Mouse (Mus musculus) cerebellum, postnatal 14 days (tissue): ENCODE results near the gene Cstf3.
A peak's percentile ranks its signal among the peaks of the same experiment; 100 is the strongest.

Experiments
- DNase-seq, 2 experiments: peaks; one replicate each; pipeline ENCODE4 v3.0.0; 2021; ENCODE audit warnings: mixed read lengths in 2 of 2

Cstf3 gene

GRCm38 (mm10) chr2:104712486-104712809 lies 122.1 kb downstream of the Cstf3 start:
- DNase-seq: no peak

GRCm38 (mm10) chr2:104714254-104714691 lies 124.0 kb downstream of the Cstf3 start:
- DNase-seq: peak; percentile 75 to 80
